Mouse (Mus musculus) right cerebral cortex, postnatal 4 days (tissue): Measurements from ENCODE around the gene Cep170.

ENCODE experiments used
- DNase-seq: peaks from one replicate; pipeline ENCODE4 v3.0.0-alpha.2; 2022

Cep170 gene

DNA sequence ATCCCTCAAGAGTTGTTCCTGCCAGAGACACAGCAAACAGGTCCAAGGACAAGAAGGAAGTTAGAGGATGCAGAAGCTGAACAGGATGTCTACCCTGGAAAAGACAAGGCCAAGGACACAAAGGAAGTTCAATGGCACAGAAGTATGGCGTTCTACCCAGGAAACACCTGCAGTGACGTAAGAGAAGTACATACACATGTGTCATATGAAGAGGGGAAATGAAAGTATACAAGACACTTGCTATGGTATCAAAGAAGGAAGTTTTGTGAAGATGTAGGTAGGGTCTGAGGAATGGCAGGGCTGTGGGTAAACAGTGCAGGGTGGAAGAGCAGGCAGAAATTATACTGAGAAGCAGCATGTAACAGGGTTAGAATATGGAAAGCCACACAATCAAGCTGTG lies 81.0 kb downstream of the Cep170 start:
- no peak for DNase-seq

DNA sequence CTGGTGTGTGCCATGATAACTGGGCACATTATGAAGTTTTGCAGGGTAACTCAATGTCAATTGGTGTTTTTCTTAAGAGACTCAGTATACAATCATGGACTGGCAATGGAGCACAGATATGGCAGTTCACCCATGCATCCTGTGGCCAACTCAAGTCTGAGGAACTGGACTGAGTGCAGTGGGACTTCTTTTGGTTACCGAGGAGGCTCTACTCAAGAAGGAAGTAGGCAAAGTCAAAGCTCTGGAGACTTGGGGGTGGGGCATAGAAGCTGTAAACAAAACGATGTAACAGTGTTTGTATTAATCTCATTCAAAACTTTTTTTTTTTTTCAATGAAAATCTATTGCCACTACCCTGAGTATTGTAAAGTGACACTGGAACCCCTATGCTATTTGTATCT lies 83.3 kb downstream of the Cep170 start:
- no peak for DNase-seq

DNA sequence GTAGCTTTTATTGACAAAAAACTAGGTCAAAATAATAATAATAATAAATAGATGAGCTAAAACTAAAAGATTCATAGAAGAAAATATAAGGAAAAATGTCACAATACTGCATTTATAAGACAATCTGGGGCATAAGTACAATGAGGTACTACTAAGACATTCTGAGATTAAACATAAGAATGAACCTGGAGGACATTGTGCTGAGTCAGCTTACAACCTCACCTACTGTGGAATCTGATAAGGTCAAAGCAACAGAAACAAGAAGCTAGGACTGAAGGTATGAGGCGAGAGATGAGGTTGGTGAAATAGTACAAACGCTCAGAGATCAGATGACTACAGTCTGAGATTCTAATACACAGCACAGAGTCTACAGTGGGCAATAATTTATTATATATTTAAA lies 86.5 kb downstream of the Cep170 start:
- no peak for DNase-seq

DNA sequence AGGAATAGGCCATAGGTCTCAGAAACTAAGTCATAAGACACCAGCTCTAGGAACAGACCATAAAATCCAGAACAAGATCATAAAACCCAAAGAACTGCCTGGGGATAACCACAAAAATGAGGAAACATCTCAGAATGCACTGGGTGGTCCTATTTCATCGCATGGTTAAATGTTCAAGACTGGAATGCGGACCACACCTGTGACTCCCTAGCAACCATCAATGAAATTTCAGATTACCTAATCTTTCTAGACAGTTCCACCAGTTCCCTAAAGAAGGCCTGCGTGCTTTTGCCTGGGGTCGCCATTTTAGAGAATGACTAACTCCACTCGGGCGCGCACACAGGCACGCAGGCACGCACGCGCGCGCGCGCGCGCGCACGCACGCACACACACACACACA lies 89.1 kb downstream of the Cep170 start:
- no peak for DNase-seq

DNA sequence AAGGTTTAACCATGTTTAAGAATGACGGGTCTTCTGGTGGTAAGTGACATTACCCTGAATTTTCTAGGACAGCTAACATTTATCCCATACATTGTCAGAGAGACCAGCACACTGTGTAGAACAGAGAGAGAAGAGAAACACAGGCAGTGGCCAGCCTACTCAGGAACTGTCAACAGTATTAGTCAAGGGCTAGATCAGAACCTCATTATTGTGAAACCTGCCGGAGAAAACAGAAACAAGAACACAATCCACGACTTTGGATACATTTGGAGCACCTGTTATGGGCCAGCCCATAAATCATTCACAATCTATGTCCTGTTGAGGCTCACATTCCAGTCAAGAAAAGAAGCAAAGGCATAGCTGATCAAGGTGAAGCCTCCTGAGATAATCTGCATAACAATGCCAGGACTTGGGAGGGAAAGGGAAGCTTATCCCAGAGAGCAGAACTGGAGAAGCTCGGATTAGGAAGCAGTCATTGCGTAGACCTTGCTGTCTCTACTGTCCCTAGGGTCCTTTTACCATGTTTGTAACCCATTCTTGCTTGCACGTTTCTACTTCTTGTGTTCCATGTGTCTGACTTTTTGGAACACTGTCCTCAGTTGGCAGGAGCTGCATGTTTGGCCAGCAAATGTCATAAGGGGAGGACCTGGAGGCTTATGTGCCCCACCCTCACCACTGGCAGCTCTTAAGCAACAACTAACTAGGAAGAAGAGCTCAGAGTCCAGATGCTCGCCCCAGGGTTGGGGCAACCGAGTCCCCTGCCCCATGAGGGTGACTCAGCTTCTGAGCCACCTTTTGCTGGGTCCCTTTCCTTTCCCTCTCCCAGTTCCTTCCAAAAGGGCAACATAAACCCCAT lies 89.8 kb downstream of the Cep170 start:
- DNase-seq = no peak

DNA sequence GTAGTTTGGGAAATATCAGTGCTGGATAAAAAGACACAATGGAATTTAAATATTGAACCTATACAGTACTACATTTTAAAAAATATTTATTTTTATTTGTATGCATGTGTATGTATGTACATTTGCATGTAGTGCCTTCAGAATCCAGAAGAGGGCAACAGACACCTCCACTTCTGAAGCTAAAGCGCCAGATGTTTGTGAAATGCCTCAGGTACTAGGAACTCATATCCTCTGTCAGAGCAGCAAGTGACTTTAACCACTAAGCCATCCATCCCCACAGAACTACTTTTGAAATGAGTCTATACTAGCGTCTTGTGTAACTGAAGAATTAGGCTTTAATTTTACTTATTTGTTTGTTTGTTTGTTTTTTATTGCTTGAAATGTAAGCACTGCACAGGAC lies 101.4 kb downstream of the Cep170 start:
- no peak for DNase-seq

DNA sequence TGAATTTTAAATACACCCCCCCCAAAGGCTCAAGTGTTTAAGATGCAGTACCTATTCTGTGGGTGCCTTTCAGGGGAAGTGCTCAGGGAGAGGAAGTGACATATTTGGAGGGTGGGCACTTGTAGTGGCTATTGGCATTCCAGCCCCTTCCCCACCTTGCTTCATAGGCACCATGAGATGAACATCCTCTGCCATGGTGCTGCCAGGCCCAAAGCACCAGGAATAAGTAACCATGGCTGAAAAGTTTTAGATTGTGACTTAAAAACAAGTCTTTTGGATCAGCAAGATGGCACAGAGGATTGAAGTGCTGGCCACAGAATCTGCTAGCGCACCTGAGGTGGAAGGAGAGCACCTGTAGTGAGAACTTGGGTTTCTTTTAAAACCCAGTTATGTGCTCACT lies 113.6 kb downstream of the Cep170 start:
- no peak for DNase-seq

DNA sequence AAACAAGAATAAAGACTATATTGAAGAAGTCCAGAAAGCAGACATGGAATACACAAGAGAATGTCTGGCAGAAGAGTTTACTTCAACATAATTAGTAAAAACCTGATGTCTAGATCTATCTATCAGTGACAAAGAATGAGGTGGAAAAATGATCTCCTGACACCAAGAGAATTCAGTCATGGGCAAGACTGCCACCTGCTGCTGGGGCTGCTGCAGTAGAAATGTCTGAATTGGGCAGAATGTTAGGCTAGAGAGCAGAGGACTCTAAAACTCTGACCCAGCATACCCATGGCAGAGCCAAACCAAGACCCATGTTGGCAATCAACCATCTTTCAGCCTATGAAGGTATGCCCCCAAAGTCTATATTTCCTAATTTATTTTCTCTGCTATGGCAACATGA lies 114.1 kb downstream of the Cep170 start:
- DNase-seq = peak; percentile 46

DNA sequence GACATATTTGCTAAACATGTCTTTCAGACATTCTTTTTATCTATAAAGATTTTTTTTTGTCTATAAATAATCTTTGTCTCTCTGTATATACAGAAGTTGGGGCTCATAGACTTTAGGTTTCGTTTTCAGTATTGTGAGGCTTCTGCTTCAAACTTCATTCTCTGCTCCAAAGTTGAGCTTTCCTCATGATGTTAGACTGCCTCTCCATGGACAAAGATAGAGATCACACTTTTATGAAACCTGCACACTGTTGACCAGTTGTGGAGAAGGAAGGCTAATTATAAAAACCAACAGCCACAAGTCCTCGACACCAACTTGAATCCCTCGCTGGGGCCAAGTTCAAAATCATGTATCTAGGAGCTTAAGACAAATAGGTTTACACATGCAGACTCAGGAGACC lies 115.2 kb downstream of the Cep170 start:
- DNase-seq = peak; percentile 3

DNA sequence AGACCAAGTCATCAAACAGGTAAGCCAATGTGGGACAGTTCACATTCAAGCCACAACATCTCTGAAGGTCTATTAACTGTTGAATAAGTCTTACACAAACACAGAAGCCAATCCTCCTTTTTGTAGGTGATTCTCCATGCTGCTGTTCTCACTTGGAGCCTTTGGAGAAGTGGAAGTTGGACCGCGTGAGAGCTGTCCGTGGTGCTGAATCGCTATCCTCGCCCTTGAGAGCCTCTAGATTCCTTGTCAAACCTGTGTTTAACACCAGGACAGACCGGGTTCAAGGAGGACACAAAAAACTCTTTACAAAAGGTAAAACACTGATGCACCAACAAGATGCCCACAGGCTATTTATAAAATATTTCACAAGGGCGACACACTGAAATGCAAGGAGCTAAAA lies 116.8 kb downstream of the Cep170 start:
- DNase-seq = peak; percentile 26

DNA sequence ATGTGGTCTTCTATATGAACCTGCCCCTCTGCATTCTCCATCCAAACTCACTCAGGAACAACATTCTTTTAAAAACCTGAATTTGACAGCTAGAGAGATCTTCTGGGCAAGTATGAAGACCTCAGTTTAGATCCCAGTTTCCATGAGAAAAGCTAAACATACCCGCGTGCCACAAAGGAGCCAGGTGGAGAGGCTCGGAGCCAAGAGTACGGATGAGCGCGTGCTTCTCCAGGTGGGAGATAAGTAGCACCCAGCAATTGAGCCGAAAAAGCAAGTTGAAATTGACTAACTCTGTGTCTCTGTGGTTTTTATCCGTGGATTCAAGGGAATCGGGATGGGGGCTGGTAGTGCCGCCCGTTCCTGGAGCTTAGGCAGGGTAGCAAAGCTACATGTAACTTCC lies 122.8 kb downstream of the Cep170 start:
- DNase-seq = no peak

DNA sequence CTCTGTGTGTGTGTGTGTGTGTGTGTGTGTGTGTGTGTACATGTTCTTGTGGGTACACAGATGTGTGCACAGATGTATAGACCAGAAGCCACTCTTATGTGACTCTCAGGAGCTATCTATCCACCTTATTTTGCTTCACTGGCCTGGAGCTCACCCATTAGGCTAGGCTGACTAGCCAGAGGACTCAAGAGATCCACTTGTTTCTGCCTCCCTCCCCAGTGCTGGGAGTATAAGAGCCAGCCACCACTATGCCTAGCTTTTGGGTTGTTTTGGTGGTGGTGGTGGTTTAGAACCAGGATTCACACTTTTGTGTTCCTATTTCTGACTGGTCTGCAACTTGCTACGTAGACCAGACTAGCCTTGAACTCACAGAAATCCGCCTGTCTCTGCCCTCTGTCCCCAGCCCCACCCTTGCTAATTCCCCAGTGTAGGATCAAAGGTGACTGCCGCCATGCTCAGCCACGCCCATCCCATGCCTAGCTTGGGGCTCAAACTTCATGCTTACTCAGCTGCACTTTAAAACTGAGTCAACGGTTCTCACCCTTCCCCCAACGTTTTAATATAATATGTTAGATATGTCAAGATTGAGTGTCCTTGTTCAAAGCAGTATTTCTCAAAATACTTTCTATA lies 125.5 kb downstream of the Cep170 start:
- no peak for DNase-seq
